Mouse (Mus musculus): Measurements from ENCODE around the gene Usp54. TPM values are rescaled to one million over a fixed set of nuclear protein-coding genes. Genes with fewer than 3 reads are reported as not detected.
"Not testable (repeated sequence)": the region's sequence is repeated elsewhere in the genome, so short reads cannot be mapped to it uniquely, and the experiment has no call there.

Gene Usp54
- total and polyA plus RNA-seq, 3 experiments = 0.72 to 3.9 (median 3.3) TPM

GRCm38 (mm10) chr14:20646381-20646780 is 5.5 kb upstream of the Usp54 start:
- H3K36me3 ChIP-seq (replicated peaks) = peaks cover 10% of the 10 kb centered on the region
- H3K27me3 ChIP-seq (ENCODE audit: insufficient read depth, low read length) = peaks cover 14% of the 10 kb centered on the region
- peaks cover 9% of the 10 kb centered on the region for H3K4me1 ChIP-seq (ENCODE audit: insufficient read depth, low read depth, low read length)
- H3K4me3 ChIP-seq (ENCODE audit: low read depth, low read length) = no peak overlapping the region
- TF ChIP-seq GATA1 (IDR thresholded peaks at IDR 0.05; ENCODE audit: borderline replicate concordance, low read length) = no peak
- TF ChIP-seq TAL1 (conservative IDR thresholded peaks at IDR 0.05; ENCODE audit: low read depth, low read length) = no peak
- no peak for TF ChIP-seq CTCF (IDR thresholded peaks at IDR 0.05; ENCODE audit: low read depth, low read length)
- TF ChIP-seq GATA2 (IDR thresholded peaks at IDR 0.05; ENCODE audit: borderline replicate concordance, low read depth, low read length) = no peak
- no peaks in the 10 kb centered on the region for H3K9me3 ChIP-seq (replicated peaks)
- ATAC-seq (ENCODE audit: extremely low read depth, insufficient number of reproducible peaks, low FRiP score, poor library complexity, severe bottlenecking) (no peak), DNase-seq (ENCODE audit: low spot score) (no peak)

- DNase-seq (ENCODE audit: low spot score) (no peak), ATAC-seq (ENCODE audit: extremely low read depth, insufficient number of reproducible peaks, low FRiP score, poor library complexity, severe bottlenecking) (no peak)
- Histone ChIP-seq H3K27me3 (ENCODE audit: insufficient read depth, low read length) (peaks cover 8% of the 10 kb centered on the region; the same call in 1 of the 2 replicates), H3K9me3 (replicated peaks) (no peaks in the 10 kb centered on the region), H3K4me1 (ENCODE audit: insufficient read depth, low read depth, low read length) (peaks cover 9% of the 10 kb centered on the region), H3K4me3 (ENCODE audit: low read depth, low read length) (no peak overlapping the region), H3K36me3 (replicated peaks) (peaks cover 10% of the 10 kb centered on the region)
- TF ChIP-seq POLR2AphosphoS5 (IDR thresholded peaks at IDR 0.05; ENCODE audit: insufficient replicate concordance, low read depth, low read length) = no peak
- TF ChIP-seq GATA1 (IDR thresholded peaks at IDR 0.05; ENCODE audit: borderline replicate concordance, low read length) = no peak
- no peak for TF ChIP-seq GATA2 (IDR thresholded peaks at IDR 0.05; ENCODE audit: borderline replicate concordance, low read depth, low read length)
- TF ChIP-seq TAL1 (conservative IDR thresholded peaks at IDR 0.05; ENCODE audit: low read depth, low read length) = no peak
- TF ChIP-seq CTCF (IDR thresholded peaks at IDR 0.05; ENCODE audit: low read depth, low read length) = no peak
Observed at GRCm38 (mm10) chr14:20645547-20645946, 4.7 kb upstream of the Usp54 start.

- H3K4me3 ChIP-seq (ENCODE audit: low read depth, low read length) = peak overlapping the region; percentile 90
- H3K4me1 ChIP-seq (ENCODE audit: insufficient read depth, low read depth, low read length) = peaks cover 19% of the 10 kb centered on the region
- DNase-seq (ENCODE audit: low spot score) (no peak), ATAC-seq (ENCODE audit: extremely low read depth, insufficient number of reproducible peaks, low FRiP score, poor library complexity, severe bottlenecking) (no peak)
- no peaks in the 10 kb centered on the region for H3K27me3 ChIP-seq (ENCODE audit: insufficient read depth, low read length)
- peaks cover 10% of the 10 kb centered on the region for H3K36me3 ChIP-seq (replicated peaks)
- no peak for TF ChIP-seq GATA2 (IDR thresholded peaks at IDR 0.05; ENCODE audit: borderline replicate concordance, low read depth, low read length)
- no peak for TF ChIP-seq POLR2AphosphoS5 (IDR thresholded peaks at IDR 0.05; ENCODE audit: insufficient replicate concordance, low read depth, low read length)
- no peak for TF ChIP-seq GATA1 (IDR thresholded peaks at IDR 0.05; ENCODE audit: borderline replicate concordance, low read length)
- TF ChIP-seq TAL1 (conservative IDR thresholded peaks at IDR 0.05; ENCODE audit: low read depth, low read length) = no peak
- H3K9me3 ChIP-seq (replicated peaks) = no peaks in the 10 kb centered on the region
Observed at GRCm38 (mm10) chr14:20641438-20641875, 594 bp upstream of the Usp54 start.

- TF ChIP-seq GATA2 (IDR thresholded peaks at IDR 0.05; ENCODE audit: borderline replicate concordance, low read depth, low read length) = no peak
- no peak for TF ChIP-seq POLR2AphosphoS5 (IDR thresholded peaks at IDR 0.05; ENCODE audit: insufficient replicate concordance, low read depth, low read length)
- TF ChIP-seq TAL1 (conservative IDR thresholded peaks at IDR 0.05; ENCODE audit: low read depth, low read length) = no peak
- no peak for TF ChIP-seq GATA1 (IDR thresholded peaks at IDR 0.05; ENCODE audit: borderline replicate concordance, low read length)
- TF ChIP-seq CTCF (IDR thresholded peaks at IDR 0.05; ENCODE audit: low read depth, low read length) = no peak
- Histone ChIP-seq H3K27me3 (ENCODE audit: insufficient read depth, low read length) (no peaks in the 10 kb centered on the region), H3K4me3 (ENCODE audit: low read depth, low read length) (peak overlapping the region; percentile 90), H3K4me1 (ENCODE audit: insufficient read depth, low read depth, low read length) (peaks cover 24% of the 10 kb centered on the region), H3K9me3 (replicated peaks) (no peaks in the 10 kb centered on the region), H3K36me3 (replicated peaks) (peaks cover 10% of the 10 kb centered on the region)
- no peak for DNase-seq (ENCODE audit: low spot score)
- no peak for ATAC-seq (ENCODE audit: extremely low read depth, insufficient number of reproducible peaks, low FRiP score, poor library complexity, severe bottlenecking)
Observed at GRCm38 (mm10) chr14:20639918-20640619, 794 bp downstream of the Usp54 start.

GRCm38 (mm10) chr14:20638702-20639101 is 2.2 kb downstream of the Usp54 start:
- no peaks in the 10 kb centered on the region for H3K9me3 ChIP-seq (replicated peaks)
- DNase-seq (ENCODE audit: low spot score) (no peak), ATAC-seq (ENCODE audit: extremely low read depth, insufficient number of reproducible peaks, low FRiP score, poor library complexity, severe bottlenecking) (no peak)
- H3K4me3 ChIP-seq (ENCODE audit: low read depth, low read length) = no peak overlapping the region
- H3K4me1 ChIP-seq (ENCODE audit: insufficient read depth, low read depth, low read length) = peaks cover 24% of the 10 kb centered on the region
- no peak for TF ChIP-seq TAL1 (conservative IDR thresholded peaks at IDR 0.05; ENCODE audit: low read depth, low read length)
- no peak for TF ChIP-seq POLR2AphosphoS5 (IDR thresholded peaks at IDR 0.05; ENCODE audit: insufficient replicate concordance, low read depth, low read length)
- TF ChIP-seq CTCF (IDR thresholded peaks at IDR 0.05; ENCODE audit: low read depth, low read length) = no peak
- no peak for TF ChIP-seq GATA2 (IDR thresholded peaks at IDR 0.05; ENCODE audit: borderline replicate concordance, low read depth, low read length)
- no peak for TF ChIP-seq GATA1 (IDR thresholded peaks at IDR 0.05; ENCODE audit: borderline replicate concordance, low read length)
- peaks cover 8% of the 10 kb centered on the region for H3K36me3 ChIP-seq (replicated peaks)
- no peaks in the 10 kb centered on the region for H3K27me3 ChIP-seq (ENCODE audit: insufficient read depth, low read length)

GRCm38 (mm10) chr14:20637818-20638574 is 2.9 kb downstream of the Usp54 start:
- Histone ChIP-seq H3K36me3 (replicated peaks) (peaks cover 8% of the 10 kb centered on the region), H3K27me3 (ENCODE audit: insufficient read depth, low read length) (no peaks in the 10 kb centered on the region), H3K4me1 (ENCODE audit: insufficient read depth, low read depth, low read length) (peaks cover 24% of the 10 kb centered on the region), H3K4me3 (ENCODE audit: low read depth, low read length) (no peak overlapping the region), H3K9me3 (replicated peaks) (no peaks in the 10 kb centered on the region)
- ATAC-seq (ENCODE audit: extremely low read depth, insufficient number of reproducible peaks, low FRiP score, poor library complexity, severe bottlenecking) = no peak
- TF ChIP-seq TAL1 (conservative IDR thresholded peaks at IDR 0.05; ENCODE audit: low read depth, low read length) (no peak), GATA1 (IDR thresholded peaks at IDR 0.05; ENCODE audit: borderline replicate concordance, low read length) (no peak), CTCF (IDR thresholded peaks at IDR 0.05; ENCODE audit: low read depth, low read length) (no peak), GATA2 (IDR thresholded peaks at IDR 0.05; ENCODE audit: borderline replicate concordance, low read depth, low read length) (no peak), POLR2AphosphoS5 (IDR thresholded peaks at IDR 0.05; ENCODE audit: insufficient replicate concordance, low read depth, low read length) (no peak)
- no peak for DNase-seq (ENCODE audit: low spot score)

GRCm38 (mm10) chr14:20636968-20637367 is 3.9 kb downstream of the Usp54 start:
- not testable (repeated sequence) for H3K27me3 ChIP-seq (ENCODE audit: insufficient read depth, low read length); H3K36me3 ChIP-seq (replicated peaks); H3K9me3 ChIP-seq (replicated peaks); ATAC-seq (ENCODE audit: extremely low read depth, insufficient number of reproducible peaks, low FRiP score, poor library complexity, severe bottlenecking); H3K4me3 ChIP-seq (ENCODE audit: low read depth, low read length); DNase-seq (ENCODE audit: low spot score)
- peaks cover 18% of the 10 kb centered on the region for H3K4me1 ChIP-seq (ENCODE audit: insufficient read depth, low read depth, low read length)

All from G1E (cell line).